Mouse (Mus musculus): ENCODE results near the gene Clic3. TPM values are rescaled to one million over a fixed set of nuclear protein-coding genes. Genes with fewer than 3 reads are reported as not detected.

Gene Clic3
- total and polyA plus RNA-seq, 2 experiments from 2014 or later = 0.48 to 3.6 TPM

GRCm38 (mm10) chr2:25480541-25480940 is 23.9 kb downstream of the Clic3 start:
- H3K4me3 ChIP-seq (ENCODE audit: low read depth, low read length) = no peak overlapping the region
- no peak overlapping the region for H3K27ac ChIP-seq (ENCODE audit: low read depth, low read length)
- WGBS = 89% methylated on average over 1 of the region's 1 CpGs
- no peak overlapping the region for H3K4me2 ChIP-seq (ENCODE audit: low read depth)
- H3K36me3 ChIP-seq (ENCODE audit: insufficient read depth) = no peaks in the 10 kb centered on the region
- no peak overlapping the region for H3K9ac ChIP-seq
- DNase-seq = no peak
- no peak for TF ChIP-seq CTCF (IDR thresholded peaks at IDR 0.05; ENCODE audit: low read depth)
- H3K27me3 ChIP-seq (ENCODE audit: insufficient read depth, low read length) = no peaks in the 10 kb centered on the region
- no peaks in the 10 kb centered on the region for H3K4me1 ChIP-seq (ENCODE audit: insufficient read depth)
- no peaks in the 10 kb centered on the region for H3K9me3 ChIP-seq (ENCODE audit: low read length)
- no peak for ATAC-seq

- Histone ChIP-seq H3K9ac (no peak overlapping the region), H3K4me3 (ENCODE audit: low read depth, low read length) (no peak overlapping the region), H3K4me1 (ENCODE audit: insufficient read depth) (no peaks in the 10 kb centered on the region), H3K9me3 (ENCODE audit: low read length) (no peaks in the 10 kb centered on the region), H3K27me3 (ENCODE audit: insufficient read depth, low read length) (no peaks in the 10 kb centered on the region), H3K36me3 (ENCODE audit: insufficient read depth) (no peaks in the 10 kb centered on the region), H3K27ac (ENCODE audit: low read depth, low read length) (no peak overlapping the region), H3K4me2 (ENCODE audit: low read depth) (no peak overlapping the region)
- DNase-seq (no peak), ATAC-seq (no peak)
- TF ChIP-seq CTCF (IDR thresholded peaks at IDR 0.05; ENCODE audit: low read depth) = no peak
- 21% methylated on average over 7 of the region's 7 CpGs for WGBS
Observed at GRCm38 (mm10) chr2:25482969-25483368, 26.3 kb downstream of the Clic3 start.

GRCm38 (mm10) chr2:25484901-25485647 is 28.4 kb downstream of the Clic3 start:
- no peak for ATAC-seq
- H3K36me3 ChIP-seq (ENCODE audit: insufficient read depth) = no peaks in the 10 kb centered on the region
- H3K27ac ChIP-seq (ENCODE audit: low read depth, low read length) = no peak overlapping the region
- no peak for TF ChIP-seq CTCF (IDR thresholded peaks at IDR 0.05; ENCODE audit: low read depth)
- no peak for DNase-seq
- H3K9ac ChIP-seq = no peak overlapping the region
- no peak overlapping the region for H3K4me2 ChIP-seq (ENCODE audit: low read depth)
- H3K27me3 ChIP-seq (ENCODE audit: insufficient read depth, low read length) = no peaks in the 10 kb centered on the region
- H3K9me3 ChIP-seq (ENCODE audit: low read length) = no peaks in the 10 kb centered on the region
- WGBS = 76% methylated on average over 11 of the region's 11 CpGs
- H3K4me1 ChIP-seq (ENCODE audit: insufficient read depth) = no peaks in the 10 kb centered on the region
- H3K4me3 ChIP-seq (ENCODE audit: low read depth, low read length) = no peak overlapping the region

- Histone ChIP-seq H3K27ac (ENCODE audit: low read depth, low read length) (no peak overlapping the region), H3K4me1 (ENCODE audit: insufficient read depth) (no peaks in the 10 kb centered on the region), H3K4me3 (ENCODE audit: low read depth, low read length) (no peak overlapping the region), H3K4me2 (ENCODE audit: low read depth) (no peak overlapping the region), H3K9me3 (ENCODE audit: low read length) (no peaks in the 10 kb centered on the region), H3K36me3 (ENCODE audit: insufficient read depth) (no peaks in the 10 kb centered on the region), H3K27me3 (ENCODE audit: insufficient read depth, low read length) (no peaks in the 10 kb centered on the region), H3K9ac (no peak overlapping the region)
- DNase-seq = no peak
- no peak for TF ChIP-seq CTCF (IDR thresholded peaks at IDR 0.05; ENCODE audit: low read depth)
- WGBS = 80% methylated on average over 6 of the region's 6 CpGs
- no peak for ATAC-seq
Observed at GRCm38 (mm10) chr2:25487965-25488670, 31.5 kb downstream of the Clic3 start.

GRCm38 (mm10) chr2:25488671-25489068 is 32.0 kb downstream of the Clic3 start:
- no peak overlapping the region for H3K4me2 ChIP-seq (ENCODE audit: low read depth)
- ATAC-seq (no peak), DNase-seq (no peak)
- H3K9ac ChIP-seq = no peak overlapping the region
- TF ChIP-seq CTCF (IDR thresholded peaks at IDR 0.05; ENCODE audit: low read depth) = no peak
- H3K36me3 ChIP-seq (ENCODE audit: insufficient read depth) = no peaks in the 10 kb centered on the region
- no peak overlapping the region for H3K27ac ChIP-seq (ENCODE audit: low read depth, low read length)
- H3K27me3 ChIP-seq (ENCODE audit: insufficient read depth, low read length) = no peaks in the 10 kb centered on the region
- 79% methylated on average over 7 of the region's 7 CpGs for WGBS
- no peaks in the 10 kb centered on the region for H3K4me1 ChIP-seq (ENCODE audit: insufficient read depth)
- H3K4me3 ChIP-seq (ENCODE audit: low read depth, low read length) = no peak overlapping the region
- no peaks in the 10 kb centered on the region for H3K9me3 ChIP-seq (ENCODE audit: low read length)

GRCm38 (mm10) chr2:25492988-25493387 is 36.4 kb downstream of the Clic3 start:
- ATAC-seq (no peak), DNase-seq (no peak)
- no peaks in the 10 kb centered on the region for H3K4me1 ChIP-seq (ENCODE audit: insufficient read depth)
- no peak overlapping the region for H3K4me3 ChIP-seq (ENCODE audit: low read depth, low read length)
- H3K4me2 ChIP-seq (ENCODE audit: low read depth) = no peak overlapping the region
- no peak for TF ChIP-seq CTCF (IDR thresholded peaks at IDR 0.05; ENCODE audit: low read depth)
- H3K9me3 ChIP-seq (ENCODE audit: low read length) = no peaks in the 10 kb centered on the region
- no peak overlapping the region for H3K27ac ChIP-seq (ENCODE audit: low read depth, low read length)
- no peaks in the 10 kb centered on the region for H3K27me3 ChIP-seq (ENCODE audit: insufficient read depth, low read length)
- WGBS = 84% methylated on average over 5 of the region's 5 CpGs
- H3K36me3 ChIP-seq (ENCODE audit: insufficient read depth) = no peaks in the 10 kb centered on the region
- H3K9ac ChIP-seq = no peak overlapping the region

- Histone ChIP-seq H3K9me3 (ENCODE audit: low read length) (no peaks in the 10 kb centered on the region), H3K4me3 (ENCODE audit: low read depth, low read length) (no peak within 1 kb of the TSS), H3K36me3 (ENCODE audit: insufficient read depth) (no peaks in the 10 kb centered on the region), H3K9ac (no peak within 1 kb of the TSS), H3K4me2 (ENCODE audit: low read depth) (no peak within 1 kb of the TSS), H3K27me3 (ENCODE audit: insufficient read depth, low read length) (no peaks in the 10 kb centered on the region), H3K4me1 (ENCODE audit: insufficient read depth) (no peaks in the 10 kb centered on the region), H3K27ac (ENCODE audit: low read depth, low read length) (no peak within 1 kb of the TSS)
- no peak for DNase-seq
- TF ChIP-seq CTCF (IDR thresholded peaks at IDR 0.05; ENCODE audit: low read depth) = no peak
- WGBS = 89% methylated on average over 5 of the region's 5 CpGs
- ATAC-seq = no peak
Observed at GRCm38 (mm10) chr2:25493476-25493961, 36.9 kb downstream of the Clic3 start, which contains the start of gene Lcn12. Gene Lcn12 (minus strand): TSS chr2:25493911.
